Mouse (Mus musculus) Patski (cell line): ENCODE measurements around the gene Shc4. TPM values are rescaled to one million over a fixed set of nuclear protein-coding genes. Genes with fewer than 3 reads are reported as not detected.
A peak's percentile ranks its signal among the peaks of the same experiment; 100 is the strongest.

Experiments used
- ATAC-seq: fragments of 100-300 bp; one replicate; pipeline ENCODE4 v1.8.0; 2021
- CTCF ChIA-PET: fragments of 350-600 bp; sonication (Branson Sonifier 250); formaldehyde crosslinking; loops from one replicate; lab custom pipeline; 2022; ENCODE audit warnings: inconsistent platforms; lab: Charles Lee
- POLR2A ChIA-PET: fragments of 350-600 bp; sonication (Branson Sonifier 250); formaldehyde crosslinking; loops from one replicate; lab custom pipeline; 2022; ENCODE audit warnings: antibody characterized with exemption, inconsistent platforms; lab: Charles Lee
- DNase-seq: peaks from one replicate; pipeline ENCODE4 v3.0.0-alpha.2; 2011; ENCODE audit warnings: low read depth, low spot score
- H3K27me3 ChIP-seq: fragments of 371-371 bp; one replicate; pipeline ENCODE4 v1.5.1; 2021
- CTCF ChIP-seq: fragments of 100-300 bp; IDR thresholded peaks from one replicate; pipeline ENCODE4 v1.5.1; 2021
- in situ Hi-C: fragments of 300-500 bp; cut with MboI; formaldehyde crosslinking; loops from 3 replicates; pipeline ENCODE4 v1.11.1; 2018; ENCODE audit warnings: low pct_unique_long_range_greater_than_20kb, mixed read lengths
- polyA plus RNA-seq: library from polyadenylated mRNA; unstranded; gene quantifications from one replicate; pipeline ENCODE4 v1.2.3, GENCODE M21; 2021

Shc4 gene
- polyA plus RNA-seq, 1 experiment from 2014 or later = 0.87 TPM

GRCm38 (mm10) chr2:125620213-125620907 lies 103.6 kb downstream of the Shc4 start:
- no peaks in the 10 kb centered on the region for H3K27me3 ChIP-seq
- in situ Hi-C loops = loop anchor here (25.0 kb wide), 1 partner anchor 508 kb away; the partner anchor contains the start of gene Myef2
- no peak for TF ChIP-seq CTCF
- DNase-seq = no peak
- ChIA-PET POLR2A (interaction anchor here (0.6 kb wide), 1 partner anchor 35 kb away, joined by 3 read pairs; no protein-coding TSS in a partner anchor), CTCF (no interaction called here)
- ATAC-seq = no peak

DNA sequence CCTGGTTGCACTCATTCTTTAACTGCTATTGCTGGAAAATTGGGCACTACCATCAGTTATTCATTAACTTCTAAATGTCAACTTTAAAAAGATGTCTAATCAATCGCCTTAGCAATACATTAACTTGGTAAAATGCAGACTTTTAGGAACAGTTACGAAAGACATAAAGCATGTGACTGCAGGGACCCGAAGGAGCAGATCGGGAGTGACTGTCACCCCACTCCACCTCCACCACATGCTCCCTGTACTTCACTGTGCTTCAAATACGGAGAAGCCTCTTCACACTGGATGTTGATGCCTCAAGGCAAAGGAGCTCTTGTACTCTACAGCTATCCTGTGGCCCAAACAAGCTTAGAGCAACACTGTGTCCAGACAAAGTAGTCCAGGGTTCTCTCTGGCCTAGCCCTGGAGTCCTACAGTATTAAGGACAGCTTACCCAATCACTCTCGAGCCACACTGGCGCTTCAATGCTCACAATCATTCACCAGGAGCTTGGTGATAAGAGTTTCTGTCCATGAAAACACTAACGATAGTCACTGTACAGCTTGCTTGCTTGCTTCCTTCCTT lies 108.0 kb downstream of the Shc4 start:
- ChIA-PET CTCF (interaction anchor here (3.6 kb wide), 1 partner anchor 10 kb away, joined by 23 read pairs; no protein-coding TSS in a partner anchor), POLR2A (no interaction called here)
- no peak for ATAC-seq
- in situ Hi-C loops = loop anchor here (25.0 kb wide), 1 partner anchor 504 kb away; the partner anchor contains the start of gene Myef2
- no peak for TF ChIP-seq CTCF
- DNase-seq = no peak
- no peaks in the 10 kb centered on the region for H3K27me3 ChIP-seq

- CTCF ChIA-PET = interaction anchor here (3.6 kb wide), 1 partner anchor 10 kb away, joined by 23 read pairs; no protein-coding TSS in a partner anchor
- no peak for TF ChIP-seq CTCF
- no peaks in the 10 kb centered on the region for H3K27me3 ChIP-seq
- in situ Hi-C loops = loop anchor here (25.0 kb wide), 1 partner anchor 503 kb away; the partner anchor contains the start of gene Myef2
- POLR2A ChIA-PET = no interaction called here
- DNase-seq (no peak), ATAC-seq (no peak)
These were observed 108.5 kb downstream of the Shc4 start for GRCm38 (mm10) chr2:125615440-125615839.

DNA sequence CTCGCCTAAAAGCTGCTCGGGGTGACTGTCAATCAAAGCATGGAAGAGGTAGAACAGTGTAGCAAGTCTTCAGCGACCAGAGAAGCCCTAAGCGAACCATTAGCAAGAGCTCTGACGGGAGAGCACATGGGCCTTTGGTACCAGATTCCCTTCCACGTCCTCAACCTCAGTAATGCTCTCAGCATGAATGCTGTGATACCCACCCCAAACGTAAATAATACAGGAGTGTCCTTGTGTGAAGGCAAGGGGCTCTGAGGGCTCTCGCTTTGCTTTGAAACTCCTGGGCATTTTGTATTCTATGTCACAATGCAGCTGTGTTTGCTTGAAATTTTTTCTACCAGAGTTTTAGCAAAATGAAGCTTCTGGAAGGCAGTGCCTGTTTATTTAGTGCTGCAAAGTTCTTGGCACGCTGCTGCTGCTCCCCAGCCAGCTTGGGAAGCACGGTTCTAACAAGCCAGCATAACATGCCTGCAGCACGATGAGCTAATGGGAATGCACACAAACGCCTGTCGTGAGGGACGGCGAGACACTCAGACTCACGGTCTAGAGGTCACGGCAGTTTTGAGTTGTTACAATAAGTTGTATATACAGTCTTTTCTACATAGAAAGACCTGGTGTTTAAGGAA lies 117.6 kb downstream of the Shc4 start:
- DNase-seq = no peak
- H3K27me3 ChIP-seq = no peaks in the 10 kb centered on the region
- no peak for ATAC-seq
- ChIA-PET CTCF (interaction anchor here (1.5 to 3.4 kb wide), 4 partner anchors 10 to 357 kb away, joined by 5 to 23 read pairs (median 10); no protein-coding TSS in a partner anchor), POLR2A (no interaction called here)
- no peak for TF ChIP-seq CTCF
- in situ Hi-C loops = loop anchor here (5.0 to 25.0 kb wide), 3 partner anchors 252 to 494 kb away; partner anchors contain the start of gene Myef2

GRCm38 (mm10) chr2:125604646-125605045 lies 119.3 kb downstream of the Shc4 start:
- no peak for DNase-seq
- ChIA-PET CTCF (interaction anchor here (0.6 to 3.4 kb wide), 15 partner anchors 12 to 344 kb away, joined by 3 to 23 read pairs (median 5); no protein-coding TSS in a partner anchor), POLR2A (no interaction called here)
- TF ChIP-seq CTCF = peak; percentile 95
- peak; percentile 44 for ATAC-seq
- in situ Hi-C loops = loop anchor here (5.0 to 25.0 kb wide), 3 partner anchors 250 to 492 kb away; partner anchors contain the start of gene Myef2
- H3K27me3 ChIP-seq = no peaks in the 10 kb centered on the region

- ChIA-PET CTCF (interaction anchor here (1.6 kb wide), 1 partner anchor 62 kb away, joined by 3 read pairs; no protein-coding TSS in a partner anchor), POLR2A (interaction anchor here (0.6 kb wide), 1 partner anchor 385 kb away, joined by 4 read pairs; no protein-coding TSS in a partner anchor)
- H3K27me3 ChIP-seq = no peaks in the 10 kb centered on the region
- in situ Hi-C loops = loop anchor here (10.0 to 25.0 kb wide), 2 partner anchors 248 to 491 kb away; partner anchors contain the start of gene Myef2
- ATAC-seq (no peak), DNase-seq (no peak)
- TF ChIP-seq CTCF = no peak
These were observed 121.0 kb downstream of the Shc4 start for GRCm38 (mm10) chr2:125602970-125603369.

DNA sequence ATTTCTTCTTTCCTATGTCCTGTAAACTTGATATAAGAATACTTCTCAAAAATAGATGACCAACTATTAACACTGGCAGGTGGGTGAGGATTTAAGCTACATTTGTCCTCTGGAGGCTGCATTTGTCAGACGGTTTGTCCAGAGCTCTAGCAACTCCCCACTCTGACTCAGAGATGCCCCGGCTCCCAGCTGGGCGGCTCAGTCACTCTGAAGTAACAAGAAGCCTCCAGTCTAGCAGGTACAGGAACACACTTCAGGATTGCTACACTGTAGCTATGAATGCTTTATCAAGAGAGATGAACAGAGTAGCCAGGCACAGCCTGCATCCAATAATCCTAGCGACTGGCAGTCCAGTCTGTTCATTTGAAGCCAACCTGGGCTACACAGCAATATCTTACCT lies 125.0 kb downstream of the Shc4 start:
- DNase-seq (no peak), ATAC-seq (peak; percentile 65)
- in situ Hi-C loops = no loop called here
- no peaks in the 10 kb centered on the region for H3K27me3 ChIP-seq
- POLR2A ChIA-PET = no interaction called here
- CTCF ChIA-PET = no interaction called here
- no peak for TF ChIP-seq CTCF

GRCm38 (mm10) chr2:125598251-125598650 lies 125.7 kb downstream of the Shc4 start:
- no peak for ATAC-seq
- DNase-seq = no peak
- in situ Hi-C loops = no loop called here
- POLR2A ChIA-PET = no interaction called here
- no peaks in the 10 kb centered on the region for H3K27me3 ChIP-seq
- CTCF ChIA-PET = no interaction called here
- no peak for TF ChIP-seq CTCF

GRCm38 (mm10) chr2:125594786-125595185 lies 129.2 kb downstream of the Shc4 start:
- ChIA-PET CTCF (interaction anchor here (0.9 to 1.3 kb wide), 2 partner anchors 14 to 331 kb away, joined by 4 read pairs; no protein-coding TSS in a partner anchor), POLR2A (no interaction called here)
- DNase-seq (no peak), ATAC-seq (no peak)
- H3K27me3 ChIP-seq = no peaks in the 10 kb centered on the region
- no peak for TF ChIP-seq CTCF
- in situ Hi-C loops = loop anchor here (5.0 kb wide), 1 partner anchor 87 kb away; the partner anchor contains the start of genes Fbn1 and Gm9913

DNA sequence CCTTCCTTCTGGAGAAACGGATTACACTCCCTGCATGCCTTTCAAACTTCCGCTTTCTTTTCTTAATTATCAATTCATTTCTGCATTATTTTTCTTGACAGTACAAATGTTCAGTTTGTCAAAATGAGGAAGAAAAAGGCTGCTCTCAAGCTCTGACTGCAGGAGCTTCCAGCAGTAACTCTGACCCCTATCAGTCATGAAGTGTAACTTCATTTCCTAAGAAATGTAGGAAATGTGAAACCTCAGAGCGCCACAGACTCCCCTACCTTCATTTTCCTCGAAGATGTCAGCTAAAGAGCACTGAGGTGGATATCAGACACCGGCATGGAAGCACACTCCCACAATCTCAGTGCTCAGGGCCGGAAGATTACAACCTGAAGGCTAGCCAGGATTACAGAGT lies 129.9 kb downstream of the Shc4 start:
- TF ChIP-seq CTCF = peak; percentile 17
- no peaks in the 10 kb centered on the region for H3K27me3 ChIP-seq
- DNase-seq (no peak), ATAC-seq (no peak)
- POLR2A ChIA-PET = interaction anchor here (0.8 kb wide), 1 partner anchor 89 kb away, joined by 3 read pairs; the partner anchor contains the start of gene Gm9913
- in situ Hi-C loops = loop anchor here (5.0 kb wide), 1 partner anchor 87 kb away; the partner anchor contains the start of genes Fbn1 and Gm9913
- CTCF ChIA-PET = interaction anchor here (0.9 kb wide), 1 partner anchor 330 kb away, joined by 4 read pairs; no protein-coding TSS in a partner anchor
